Mouse (Mus musculus) heart, adult 2 months (tissue): ENCODE data around the gene Olfr27. TPM values are rescaled to one million over a fixed set of nuclear protein-coding genes. Genes with fewer than 3 reads are reported as not detected.

Source experiments
- DNase-seq, 2 experiments: peaks; one replicate each; pipeline ENCODE4 v3.0.0; 2021
- H3K27ac ChIP-seq: fragments of 200-600 bp; 2 replicates; pipeline ENCODE4 v1.8.1; 2022
- H3K27me3 ChIP-seq: fragments of 200-500 bp; 2 replicates; pipeline ENCODE4 v1.6.1; 2012; ENCODE audit warnings: mild to moderate bottlenecking, low read length, inconsistent platforms, mixed read lengths; ENCODE audit not compliant: control insufficient read depth, insufficient read depth
- H3K36me3 ChIP-seq: fragments of 200-500 bp; 2 replicates; pipeline ENCODE4 v1.6.1; 2012; ENCODE audit warnings: low read length, inconsistent platforms; ENCODE audit not compliant: control insufficient read depth, insufficient read depth
- H3K4me1 ChIP-seq: fragments of 200-500 bp; 2 replicates; pipeline ENCODE4 v1.6.1; 2011; ENCODE audit warnings: low read length; ENCODE audit not compliant: control insufficient read depth, insufficient read depth
- H3K4me3 ChIP-seq: fragments of 200-600 bp; 2 replicates; pipeline ENCODE4 v1.8.1; 2022
- H3K79me2 ChIP-seq: fragments of 200-500 bp; replicated peaks from 2 replicates; pipeline ENCODE4 v1.6.1; 2012; ENCODE audit warnings: mild to moderate bottlenecking, inconsistent platforms, low read length, moderate library complexity, mixed read lengths; ENCODE audit not compliant: control insufficient read depth, insufficient read depth
- H3K9ac ChIP-seq: fragments of 200-500 bp; 2 replicates; pipeline ENCODE4 v1.6.1; 2012; ENCODE audit warnings: low read depth, mild to moderate bottlenecking, control low read depth, inconsistent platforms, low read length, mixed read lengths
- CTCF ChIP-seq: fragments of 200-600 bp; IDR thresholded peaks from 2 replicates; pipeline ENCODE4 v1.8.1; 2022; ENCODE audit warnings: antibody characterized with exemption, mild to moderate bottlenecking, moderate library complexity
- EP300 ChIP-seq: fragments of 200-500 bp; IDR thresholded peaks from 2 replicates; pipeline ENCODE4 v1.6.1; 2011; ENCODE audit warnings: low read depth, low read length, control low read depth; ENCODE audit not compliant: insufficient read depth
- POLR2A ChIP-seq: fragments of 200-500 bp; IDR thresholded peaks from 2 replicates; pipeline ENCODE4 v1.6.1; 2011; ENCODE audit warnings: mild to moderate bottlenecking, low read depth, low read length, control low read depth; ENCODE audit not compliant: insufficient read depth
- WGBS: fragments of 180-500 bp; shearing (Covaris S2); methylation state at CpG from one replicate; pipeline ENCODE4 v1.1.7; 2018; 5-methylcytosine and 5-hydroxymethylcytosine counted together
- intact Hi-C: fragments of 180-260 bp; cut with DNase I; formaldehyde crosslinking; loops from one replicate; pipeline ENCODE4 v1.15.1; 2025
- long read RNA-seq: library from polyadenylated mRNA; stranded (forward); transcript quantifications from one replicate; pipeline ENCODE4 v2.0.0, GENCODE M21; 2021
- polyA plus RNA-seq: library from polyadenylated mRNA; depleted of rRNA; stranded (reverse); fragments of >200 nt; gene quantifications from 2 replicates; pipeline ENCODE4 v1.2.3, GENCODE M21; 2012; rRNA removed
- total RNA-seq, 2 experiments: library from RNA; stranded (reverse); gene quantifications; 2 replicates each; pipeline ENCODE4 v1.2.3; 2021

The Olfr27 gene
- total RNA-seq: not detected
- polyA plus RNA-seq: not detected in 2 replicates
- long read RNA-seq: 0 reads

DNA sequence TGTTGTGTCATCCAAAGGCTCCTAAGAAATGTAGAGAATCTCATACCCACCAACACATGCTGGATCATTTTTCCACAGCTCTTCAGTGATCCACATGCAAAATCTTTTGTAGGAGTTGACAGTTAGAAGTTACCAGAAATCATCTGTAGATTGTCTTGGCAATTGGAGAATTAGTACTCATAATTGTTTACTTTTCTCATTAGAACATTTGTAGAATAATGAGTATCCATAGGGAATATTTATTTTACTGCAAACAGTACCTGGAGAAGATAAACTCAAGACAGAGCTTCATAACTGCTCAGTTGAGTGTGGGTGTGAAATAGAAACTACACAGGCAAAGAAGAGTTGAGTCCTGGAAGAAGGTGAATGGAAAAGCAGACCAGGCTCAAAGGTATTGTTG, at the start of gene Olfr27:
Gene Olfr27, plus strand, starts transcription at position 301 of the 400 bp plus-strand sequence.
- no peak for TF ChIP-seq CTCF
- TF ChIP-seq EP300: no peak
- no peak for TF ChIP-seq POLR2A
- Histone ChIP-seq H3K79me2 (no peaks in the 10 kb centered on the region), H3K36me3 (no peaks in the 10 kb centered on the region), H3K4me1 (no peaks in the 10 kb centered on the region), H3K27ac (no peak within 1 kb of the TSS), H3K27me3 (no peaks in the 10 kb centered on the region), H3K9ac (no peak within 1 kb of the TSS), H3K4me3 (no peak within 1 kb of the TSS)
- DNase-seq: no peak
- intact Hi-C loops: no loop called here

DNA sequence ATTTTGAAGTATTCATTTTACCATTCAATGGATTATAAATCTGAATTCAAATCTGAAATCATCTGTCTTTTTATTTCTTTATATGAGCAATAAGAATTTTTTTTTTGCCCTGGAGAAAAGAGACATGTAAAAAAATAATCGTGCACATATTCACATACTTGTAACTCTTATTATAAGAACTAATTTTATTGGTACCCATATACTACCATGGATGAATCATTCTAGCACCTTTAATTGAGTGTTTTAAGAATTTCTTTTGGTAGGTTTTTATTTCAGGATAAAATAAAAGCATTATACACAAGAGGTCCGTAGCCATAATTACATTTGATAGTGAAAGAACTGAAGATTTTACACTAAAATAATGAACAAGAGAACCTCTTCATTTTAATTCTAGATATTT, 49.1 kb upstream of the Olfr27 start, which contains the start of gene Olfr938:
Gene Olfr938, minus strand, starts transcription at position 101 of the 400 bp plus-strand sequence.
- Histone ChIP-seq H3K4me1 (no peaks in the 10 kb centered on the region), H3K27me3 (no peaks in the 10 kb centered on the region), H3K9ac (no peak within 1 kb of the TSS), H3K36me3 (no peaks in the 10 kb centered on the region), H3K4me3 (no peak within 1 kb of the TSS), H3K27ac (no peak within 1 kb of the TSS), H3K79me2 (no peaks in the 10 kb centered on the region)
- TF ChIP-seq EP300: no peak
- TF ChIP-seq CTCF: no peak
- no peak for TF ChIP-seq POLR2A
- DNase-seq: no peak
- intact Hi-C loops: no loop called here
- 80% methylated on average over 2 of the region's 2 CpGs for WGBS

DNA sequence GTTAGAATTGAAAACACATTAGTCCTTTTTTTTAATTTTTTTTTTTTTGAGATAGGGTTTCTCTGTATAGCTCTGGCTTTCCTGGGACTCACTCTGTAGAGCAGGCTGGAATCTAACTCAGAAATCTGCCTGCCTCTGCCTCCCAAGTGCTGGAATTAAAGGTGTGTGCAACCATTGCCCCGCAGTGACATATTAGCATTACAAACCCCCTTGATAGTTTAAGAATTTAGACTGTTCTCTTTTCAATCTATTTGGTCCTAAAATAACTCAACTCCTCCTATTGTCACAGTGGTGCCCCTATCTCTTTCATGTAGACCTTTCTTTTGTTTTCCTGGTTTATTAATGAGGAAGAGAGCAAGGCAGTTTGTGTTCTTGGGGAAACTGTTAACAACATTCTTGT, 605 bp upstream of the Olfr27 start:
- Histone ChIP-seq H3K27ac (no peak overlapping the region), H3K27me3 (no peaks in the 10 kb centered on the region), H3K79me2 (no peaks in the 10 kb centered on the region), H3K4me1 (no peaks in the 10 kb centered on the region), H3K4me3 (no peak overlapping the region), H3K36me3 (no peaks in the 10 kb centered on the region), H3K9ac (no peak overlapping the region)
- intact Hi-C loops: no loop called here
- WGBS: 66% methylated on average over 1 of the region's 1 CpGs
- TF ChIP-seq POLR2A: no peak
- no peak for TF ChIP-seq EP300
- no peak for TF ChIP-seq CTCF
- no peak for DNase-seq

DNA sequence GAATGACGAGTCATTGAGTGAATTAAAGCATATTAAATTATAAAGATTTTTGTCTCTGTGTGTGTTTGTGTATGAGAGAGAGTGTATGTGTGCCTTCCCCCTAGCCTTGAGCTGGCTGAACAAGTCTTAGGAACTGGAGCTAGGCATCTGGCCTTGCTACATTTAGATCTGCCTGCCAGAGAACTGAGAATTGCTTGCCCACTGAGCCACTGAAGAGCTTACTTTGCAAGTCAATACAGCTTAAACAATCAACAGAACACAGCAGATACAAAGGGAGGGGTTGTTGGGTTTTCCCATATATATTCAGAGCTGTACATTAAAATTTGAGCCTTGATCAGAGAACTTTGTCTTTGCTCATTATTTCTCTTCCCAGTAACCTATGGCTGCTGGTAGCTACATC, 24.5 kb downstream of the Olfr27 start:
- Histone ChIP-seq H3K4me3 (no peak overlapping the region), H3K36me3 (no peaks in the 10 kb centered on the region), H3K79me2 (no peaks in the 10 kb centered on the region), H3K27ac (no peak overlapping the region), H3K4me1 (no peaks in the 10 kb centered on the region), H3K9ac (no peak overlapping the region), H3K27me3 (no peaks in the 10 kb centered on the region)
- intact Hi-C loops: no loop called here
- WGBS: 35% methylated on average over 1 of the region's 1 CpGs
- no peak for DNase-seq
- TF ChIP-seq CTCF (no peak), POLR2A (no peak), EP300 (no peak)

DNA sequence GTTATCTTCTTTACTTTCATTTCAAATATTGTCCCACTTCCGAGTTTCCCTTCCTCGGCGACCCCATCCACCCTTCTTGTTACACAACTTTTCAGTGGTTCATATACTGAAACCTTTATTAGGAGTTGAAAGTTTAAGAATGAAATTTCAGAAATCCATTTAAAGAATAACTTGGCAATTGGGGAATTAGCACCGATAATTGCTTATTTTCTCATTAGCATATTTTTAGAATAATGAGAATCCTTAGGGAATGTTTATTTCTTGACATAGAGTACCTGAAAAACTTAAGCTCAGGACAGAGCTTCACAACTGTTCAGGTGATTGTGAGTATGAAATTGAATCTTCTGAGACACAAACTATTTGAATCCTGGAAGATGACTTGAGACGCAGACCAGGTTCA, 38.1 kb downstream of the Olfr27 start, which contains the start of gene Olfr943:
Gene Olfr943, plus strand, starts transcription at position 301 of the 400 bp plus-strand sequence.
- no peaks in the 10 kb centered on the region for H3K4me1 ChIP-seq
- intact Hi-C loops: no loop called here
- WGBS: 82% methylated on average over 5 of the region's 5 CpGs

More for the DNA sequence above, 38.1 kb downstream of the Olfr27 start, which contains the start of gene Olfr943:
- no peaks in the 10 kb centered on the region for H3K36me3 ChIP-seq
- H3K27ac ChIP-seq: no peak within 1 kb of the TSS
- DNase-seq: no peak
- no peaks in the 10 kb centered on the region for H3K79me2 ChIP-seq
- no peak within 1 kb of the TSS for H3K4me3 ChIP-seq
- TF ChIP-seq POLR2A (no peak), EP300 (no peak), CTCF (no peak)
- no peaks in the 10 kb centered on the region for H3K27me3 ChIP-seq
- H3K9ac ChIP-seq: no peak within 1 kb of the TSS

Other genes starting within 250 kb of the Olfr27 start
- gene Olfr930, start 198.3 kb upstream of the Olfr27 start, total RNA-seq: not detected
- gene Olfr930, start 198.3 kb upstream of the Olfr27 start, polyA plus RNA-seq: not detected in 2 replicates
- not detected for gene Olfr933, start 155.8 kb upstream of the Olfr27 start, total RNA-seq
- gene Olfr933, start 155.8 kb upstream of the Olfr27 start, polyA plus RNA-seq: not detected in 2 replicates
- gene Olfr934, start 139.8 kb upstream of the Olfr27 start, total RNA-seq: not detected
- gene Olfr934, start 139.8 kb upstream of the Olfr27 start, polyA plus RNA-seq: not detected in 2 replicates
- gene Olfr935, start 128.4 kb upstream of the Olfr27 start, total RNA-seq: not detected
- gene Olfr935, start 128.4 kb upstream of the Olfr27 start, polyA plus RNA-seq: not detected in 2 replicates
- gene Olfr146, start 104.8 kb upstream of the Olfr27 start, total RNA-seq: not detected
- not detected in 2 replicates for gene Olfr146, start 104.8 kb upstream of the Olfr27 start, polyA plus RNA-seq
- not detected for gene Olfr937, start 63.2 kb upstream of the Olfr27 start, total RNA-seq
- not detected in 2 replicates for gene Olfr937, start 63.2 kb upstream of the Olfr27 start, polyA plus RNA-seq
- not detected for gene Olfr938, start 49.2 kb upstream of the Olfr27 start, total RNA-seq
- gene Olfr938, start 49.2 kb upstream of the Olfr27 start, polyA plus RNA-seq: not detected in 2 replicates
- gene Olfr943, start 38.2 kb downstream of the Olfr27 start, total RNA-seq: not detected
- gene Olfr943, start 38.2 kb downstream of the Olfr27 start, polyA plus RNA-seq: not detected in 2 replicates
- gene Olfr944, start 73.8 kb downstream of the Olfr27 start, total RNA-seq: not detected
- gene Olfr944, start 73.8 kb downstream of the Olfr27 start, polyA plus RNA-seq: not detected in 2 replicates
- gene Olfr1537, start 121.9 kb downstream of the Olfr27 start, total RNA-seq: not detected
- gene Olfr1537, start 121.9 kb downstream of the Olfr27 start, polyA plus RNA-seq: not detected in 2 replicates
- gene Olfr945, start 148.7 kb downstream of the Olfr27 start, total RNA-seq: not detected
- not detected in 2 replicates for gene Olfr945, start 148.7 kb downstream of the Olfr27 start, polyA plus RNA-seq
- not detected for gene Olfr948, start 197.9 kb downstream of the Olfr27 start, total RNA-seq
- not detected in 2 replicates for gene Olfr948, start 197.9 kb downstream of the Olfr27 start, polyA plus RNA-seq